Mouse (Mus musculus): ENCODE data around the gene Slc4a4. TPM values are rescaled to one million over a fixed set of nuclear protein-coding genes. Genes with fewer than 3 reads are reported as not detected.
A peak's percentile ranks its signal among the peaks of the same experiment; 100 is the strongest.

The Slc4a4 gene
- 10 to 100 TPM; 39.4 to 40.4 TPM for total RNA-seq (2021)

DNA sequence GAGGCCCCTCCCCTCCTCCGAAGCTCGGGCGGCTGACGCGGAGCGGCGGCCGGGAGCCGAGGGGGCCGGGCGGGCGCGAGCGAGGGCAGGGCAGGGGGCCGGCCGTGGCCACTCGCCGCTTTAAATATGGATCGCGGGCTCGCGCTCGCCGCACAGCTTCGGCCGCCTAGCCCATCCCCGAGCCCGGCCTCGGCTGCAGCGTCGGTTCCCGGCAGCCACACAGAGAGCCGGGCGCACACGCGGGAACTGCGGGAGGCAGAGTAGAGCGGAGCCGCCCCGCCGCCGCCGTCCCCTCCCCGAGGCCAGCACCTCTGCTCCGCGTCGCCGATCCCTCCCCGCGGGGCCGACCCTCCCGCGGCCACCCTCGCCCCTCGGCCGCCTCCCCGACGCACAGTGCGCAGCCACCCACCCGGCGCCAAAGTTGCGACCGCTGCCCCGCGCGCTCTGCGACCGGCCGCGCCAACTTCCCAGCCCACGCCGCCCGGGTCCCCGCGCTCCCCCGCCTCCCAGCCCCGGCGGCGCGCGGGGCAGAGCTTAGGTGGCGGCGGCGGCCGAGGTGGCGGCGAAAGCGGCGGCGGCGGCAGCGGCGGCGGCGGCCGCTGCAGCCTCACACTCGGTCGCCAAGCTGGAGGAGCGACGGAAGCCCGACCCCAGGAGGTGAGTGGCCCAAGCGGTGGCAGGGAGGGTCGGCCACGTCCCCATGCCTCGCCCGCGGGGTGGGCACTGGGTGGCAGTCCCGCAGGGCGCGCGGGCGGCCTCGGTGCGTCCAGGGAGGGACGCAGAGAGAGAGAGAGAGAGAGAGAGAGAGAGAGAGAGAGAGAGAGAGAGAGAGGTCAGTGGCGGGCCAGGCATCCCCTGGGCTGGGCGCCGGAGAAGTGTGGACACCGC, at the start of gene Slc4a4:
TSS of gene Slc4a4 (plus strand) at position 151 of the 888 bp plus-strand sequence.
- DNase-seq, result peak; percentile 77

DNA sequence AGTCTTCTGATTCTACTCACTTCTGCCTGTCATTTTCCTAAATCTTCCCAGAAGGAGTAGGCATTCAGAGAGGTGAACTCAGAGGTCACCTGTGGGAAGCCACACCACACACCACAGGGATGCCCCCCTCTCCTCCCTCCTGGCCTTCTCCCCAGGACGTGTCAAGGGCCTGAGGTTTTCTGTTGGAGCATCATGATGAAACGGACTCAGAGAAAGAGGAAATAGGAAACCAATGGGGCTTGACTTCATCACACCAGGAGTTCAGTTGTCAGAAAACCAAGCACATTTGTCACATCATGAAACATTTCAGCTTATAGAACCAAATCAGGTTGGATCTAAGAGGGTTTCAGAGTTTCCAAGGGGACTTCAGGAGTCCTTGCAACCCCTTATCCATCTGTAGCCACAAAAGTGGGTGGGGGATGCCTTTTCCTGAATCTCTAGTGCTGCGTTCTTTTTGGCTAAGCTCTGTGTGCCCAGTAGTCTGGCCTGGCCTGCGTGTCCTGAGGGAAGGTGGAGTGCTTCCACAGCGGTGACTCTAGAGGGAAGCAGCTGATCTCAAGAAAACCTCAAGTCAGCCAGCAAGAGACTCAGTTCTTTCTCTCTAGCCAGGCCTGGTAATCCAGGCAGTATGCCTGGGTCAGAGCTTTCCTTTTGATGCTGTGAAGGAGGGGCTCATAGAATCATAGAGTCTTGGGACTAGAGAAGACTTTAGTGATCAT, 46.4 kb upstream of the Slc4a4 start:
- no peak for DNase-seq

GRCm38 (mm10) chr5:88857311-88857710, 29.3 kb upstream of the Slc4a4 start:
- DNase-seq, result no peak

- no peak for DNase-seq
Measured at GRCm38 (mm10) chr5:88857801-88858200, 28.8 kb upstream of the Slc4a4 start.

DNA sequence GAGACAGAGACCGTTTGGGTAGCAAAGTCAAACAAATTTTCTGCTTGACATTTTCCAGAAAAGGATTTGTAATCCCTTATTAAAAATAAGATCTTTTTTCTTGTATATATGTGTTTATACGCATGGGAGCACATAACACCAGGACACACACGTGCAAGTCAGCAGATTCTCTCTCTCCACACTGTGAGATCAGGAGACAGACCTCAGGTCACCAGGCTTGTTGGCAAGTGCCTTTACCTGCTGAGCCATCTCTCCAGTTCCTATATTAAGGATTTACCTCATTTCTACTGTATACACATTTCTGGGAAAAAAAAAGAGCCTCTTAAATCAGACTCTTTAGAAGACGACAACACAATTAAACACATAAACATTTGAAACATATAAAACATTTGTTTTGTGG, 28.4 kb upstream of the Slc4a4 start:
- DNase-seq, result no peak

GRCm38 (mm10) chr5:88862163-88862562, 24.5 kb upstream of the Slc4a4 start:
- DNase-seq, result peak; percentile 25

- DNase-seq, result no peak
Measured at GRCm38 (mm10) chr5:88862794-88863193, 23.8 kb upstream of the Slc4a4 start.

GRCm38 (mm10) chr5:88884101-88884500, 2.5 kb upstream of the Slc4a4 start:
- DNase-seq, result peak; percentile 35

DNA sequence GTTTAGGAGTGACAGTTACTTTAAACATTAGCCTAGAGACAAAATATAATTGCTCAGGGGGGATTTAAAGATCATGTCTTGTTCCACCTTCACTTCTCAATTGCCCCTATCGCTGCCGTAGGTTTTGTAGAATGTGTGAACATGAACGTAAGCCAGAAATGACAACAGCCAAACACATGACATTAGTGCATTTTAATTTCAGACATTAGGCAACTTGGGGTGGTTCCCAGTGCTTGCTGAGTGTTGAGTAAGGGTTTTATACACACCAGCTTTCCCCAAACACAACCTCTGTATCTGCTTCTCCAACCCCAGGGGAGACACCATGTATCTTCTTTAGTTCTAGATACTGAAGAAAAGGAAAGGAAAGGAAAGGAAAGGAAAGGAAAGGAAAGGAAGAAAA, 1.1 kb upstream of the Slc4a4 start:
- DNase-seq, result no peak

- DNase-seq, result no peak
Measured at GRCm38 (mm10) chr5:88885944-88886343, 674 bp upstream of the Slc4a4 start.

DNA sequence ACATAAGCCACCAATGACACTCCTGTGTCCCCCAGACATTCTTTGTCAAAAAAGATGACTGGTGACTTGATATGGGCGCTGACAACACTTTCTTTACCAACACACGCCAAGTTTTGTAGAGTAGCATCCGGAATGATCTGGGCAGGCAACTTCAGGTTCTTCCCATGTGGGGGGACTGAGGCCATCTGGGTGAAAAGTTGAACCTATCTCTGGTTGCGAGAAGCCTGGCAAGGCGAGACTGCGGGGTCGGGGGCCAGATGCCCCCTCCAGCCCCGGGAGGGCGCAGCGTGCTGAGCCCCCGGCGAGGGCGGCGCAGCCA, 310 bp upstream of the Slc4a4 start:
- no peak for DNase-seq

- peak; percentile 28 for DNase-seq
Measured at GRCm38 (mm10) chr5:88887556-88888412, 1.2 kb downstream of the Slc4a4 start.

GRCm38 (mm10) chr5:88888413-88888700, 1.7 kb downstream of the Slc4a4 start:
- no peak for DNase-seq

DNA sequence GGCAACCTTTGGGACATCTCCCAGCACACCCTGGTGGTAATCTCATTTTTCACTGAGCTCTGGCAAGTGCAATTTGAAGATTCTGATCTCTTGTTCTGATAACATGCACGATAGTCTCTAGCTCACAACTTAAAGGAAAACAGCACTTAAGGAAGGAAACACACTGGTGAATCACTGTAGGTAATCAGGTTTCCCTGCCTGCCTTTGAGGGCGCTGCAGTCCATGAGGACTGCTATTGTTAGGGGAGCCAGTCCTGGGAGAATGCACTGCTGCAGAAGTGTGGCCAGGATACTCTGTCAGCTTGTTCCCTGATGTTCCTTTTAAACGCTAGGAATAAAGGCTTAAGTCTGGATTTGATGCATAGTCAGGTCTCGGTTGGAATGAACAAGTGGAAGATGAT, 2.7 kb downstream of the Slc4a4 start:
- peak; percentile 31 for DNase-seq

DNA sequence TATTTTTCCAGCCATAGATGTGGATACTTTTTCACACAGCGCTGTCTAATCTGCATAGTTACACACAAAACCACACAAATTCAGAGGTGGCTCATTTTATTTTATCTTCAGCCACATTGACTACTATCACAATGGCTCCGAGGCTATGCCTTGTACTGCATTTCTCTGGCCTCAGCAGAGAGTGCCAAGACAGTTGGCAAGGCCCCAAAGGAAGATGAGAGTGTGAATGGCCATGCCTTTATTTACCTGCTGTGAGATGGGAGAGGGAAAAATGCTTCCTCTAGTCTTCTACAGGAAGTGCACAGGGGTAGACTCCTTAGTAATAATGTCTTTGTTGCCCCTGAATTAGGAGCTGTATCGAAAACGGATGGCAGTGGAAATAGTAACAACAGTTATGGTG, 3.5 kb downstream of the Slc4a4 start:
- no peak for DNase-seq

- DNase-seq, result no peak
Measured at GRCm38 (mm10) chr5:88896574-88896973, 10.0 kb downstream of the Slc4a4 start.

DNA sequence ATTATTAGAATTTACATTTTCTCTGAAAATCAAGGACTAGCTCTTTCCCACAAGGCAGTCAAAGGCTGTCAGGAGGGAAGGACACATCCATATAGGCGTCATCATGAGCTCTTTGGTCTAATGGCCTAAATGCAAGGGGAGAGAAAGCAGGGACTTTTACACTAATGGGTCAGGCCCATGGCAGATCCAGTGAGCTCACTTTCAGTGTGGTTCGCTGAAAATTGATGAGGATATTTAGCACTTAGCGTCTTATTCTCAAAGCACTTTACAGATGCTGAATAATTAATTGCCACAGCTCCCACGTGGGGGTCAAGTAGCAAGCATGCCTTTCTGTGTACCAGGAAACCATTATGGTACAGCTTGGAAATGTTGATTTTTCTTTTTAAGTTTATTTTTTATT, 16.5 kb downstream of the Slc4a4 start:
- DNase-seq, result no peak

DNA sequence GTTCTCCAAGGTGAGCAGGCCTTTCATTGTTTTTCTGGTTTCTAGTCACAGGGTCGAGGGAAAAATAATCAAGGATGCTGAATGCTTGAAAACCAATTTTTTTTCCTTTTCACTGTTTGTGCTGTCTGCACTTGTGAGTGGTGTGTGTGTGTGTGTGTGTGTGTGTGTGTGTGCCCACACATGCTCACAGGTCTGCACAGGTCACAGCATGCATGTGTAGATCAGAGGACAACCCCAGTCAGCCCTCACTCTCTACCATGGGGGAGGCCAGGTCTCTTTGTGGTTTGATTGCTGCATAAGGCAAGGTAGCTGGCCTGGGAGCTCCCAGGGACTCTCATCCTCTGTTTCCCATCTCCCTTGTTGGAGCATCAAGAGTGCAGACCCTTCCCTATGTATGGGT, 16.9 kb downstream of the Slc4a4 start:
- DNase-seq, result no peak

GRCm38 (mm10) chr5:88904841-88905240, 18.2 kb downstream of the Slc4a4 start:
- DNase-seq, result no peak

- no peak for DNase-seq
Measured at GRCm38 (mm10) chr5:88907615-88908014, 21.0 kb downstream of the Slc4a4 start.

DNA sequence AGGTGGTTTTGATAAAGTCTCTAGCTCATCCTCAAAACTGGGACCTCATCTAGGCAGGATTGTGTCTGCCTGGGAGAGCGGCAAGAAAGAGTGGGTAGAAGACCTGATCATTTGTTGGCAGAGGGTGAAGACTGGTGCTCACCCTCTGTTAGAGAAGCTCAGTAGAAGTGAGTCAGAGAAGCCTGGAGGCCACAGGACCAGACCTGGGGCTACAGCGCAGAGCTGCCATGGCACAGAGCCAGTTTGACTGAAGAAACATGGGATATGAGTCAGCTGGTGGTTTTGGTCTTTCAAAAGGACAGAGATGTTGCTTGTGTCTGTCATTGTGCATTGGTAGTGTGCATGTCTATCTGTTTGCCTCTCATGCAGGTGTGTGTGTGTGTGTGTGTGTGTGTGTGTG, 26.0 kb downstream of the Slc4a4 start:
- DNase-seq, result peak; percentile 52

GRCm38 (mm10) chr5:88915082-88915481, 28.5 kb downstream of the Slc4a4 start:
- no peak for DNase-seq

DNA sequence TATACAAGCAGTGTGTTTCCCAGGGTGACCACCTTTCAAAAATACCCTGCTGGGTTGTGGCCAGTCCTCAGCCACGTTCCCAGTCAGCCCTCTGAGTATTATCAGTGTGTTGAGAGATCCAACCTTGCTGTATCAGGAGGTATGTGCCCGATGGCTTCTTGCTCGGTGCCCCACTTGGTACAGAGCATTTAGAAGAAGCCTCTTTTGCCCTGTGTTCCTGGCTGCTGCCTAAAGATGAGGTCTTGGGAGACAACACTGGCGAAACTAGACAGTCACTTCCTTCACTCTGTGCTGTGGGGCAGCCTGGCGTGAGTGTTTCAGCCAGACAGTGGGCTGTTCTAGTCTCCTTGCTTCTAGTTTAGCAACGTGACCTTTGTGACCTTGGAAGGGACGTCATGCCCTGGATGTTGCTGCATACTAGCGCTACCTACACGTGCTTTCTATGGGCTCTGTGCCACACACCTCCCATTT, 29.9 kb downstream of the Slc4a4 start:
- DNase-seq, result peak; percentile 63

All from heart, postnatal 4 days (tissue).